Mouse (Mus musculus): ENCODE measurements at regions not wholly inside any gene's neighbourhood (a gene's known extent, or its start where the extent isn't known, plus 50 kb on each side); places are given as distances from the start of the nearest gene placed in this dataset.

DNA sequence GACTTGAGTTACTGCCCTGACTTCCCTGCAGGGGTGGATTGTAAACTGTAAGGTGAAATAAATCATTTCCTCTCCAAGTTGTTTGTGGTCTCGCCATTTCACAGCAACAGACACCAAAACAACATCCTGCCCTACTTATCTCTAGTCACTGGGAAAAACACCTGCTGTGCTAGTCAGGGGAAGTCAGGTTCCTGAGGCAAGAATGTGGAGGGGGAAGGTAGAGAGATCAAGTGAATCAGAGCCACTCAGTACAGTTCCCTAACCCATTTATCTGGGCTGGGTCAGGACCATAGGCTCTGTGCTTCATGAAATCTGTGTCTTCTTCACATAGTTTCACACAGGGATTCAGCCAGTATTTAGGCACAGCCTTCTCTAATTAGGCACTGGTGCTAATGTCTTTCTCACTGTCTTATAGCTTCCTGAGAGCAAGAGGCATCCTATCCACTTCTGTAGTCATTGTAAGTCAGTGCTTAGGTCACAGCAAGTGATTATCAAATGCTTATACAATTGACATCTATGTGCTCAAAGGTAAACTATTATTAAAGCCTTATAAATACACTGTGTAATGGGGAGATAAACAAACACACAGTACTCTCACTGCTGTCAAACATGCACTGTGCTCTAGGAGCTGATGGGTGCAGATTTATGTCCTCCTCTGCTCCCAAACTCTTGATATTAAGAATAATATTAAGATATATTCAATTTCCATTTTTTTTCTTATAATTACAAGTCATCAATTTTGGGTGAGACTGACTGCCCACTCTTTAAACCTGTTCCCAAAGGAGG, 487.4 kb upstream of the Marcks start:
- H3K4me3 ChIP-seq (ENCODE audit: inconsistent target) = no peak overlapping the region
- H3K36me3 ChIP-seq (ENCODE audit: inconsistent target) = no peaks in the 10 kb centered on the region
- WGBS (ENCODE audit: missing documents) = 20% methylated on average over 1 of the region's 1 CpGs
- H3K79me2 ChIP-seq (ENCODE audit: inconsistent target) = no peaks in the 10 kb centered on the region
- no peak overlapping the region for H3K27ac ChIP-seq

DNA sequence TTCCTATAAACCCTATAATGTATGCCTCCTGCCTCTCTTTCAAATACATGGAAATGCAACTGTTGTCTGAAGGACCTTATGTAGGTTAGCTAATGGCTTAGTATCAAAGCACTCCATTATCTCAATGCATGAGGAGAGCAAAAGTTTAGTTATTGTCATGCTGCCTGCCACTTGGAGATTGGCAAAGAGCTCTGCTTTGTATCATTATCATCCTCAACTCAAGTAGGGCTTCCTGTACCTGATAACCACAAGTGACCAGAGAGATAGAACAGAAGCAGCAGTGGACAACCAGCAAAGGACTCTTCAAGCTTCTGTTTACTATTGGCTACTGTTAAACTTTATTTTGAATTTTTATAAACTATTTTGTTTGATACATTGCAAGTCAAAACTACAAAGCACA, 484.3 kb upstream of the Marcks start:
- no peak overlapping the region for H3K4me3 ChIP-seq (ENCODE audit: inconsistent target)

GRCm38 (mm10) chr10:37618606-37619005, 479.9 kb upstream of the Marcks start:
- no peaks in the 10 kb centered on the region for H3K79me2 ChIP-seq (ENCODE audit: inconsistent target)
- 72% methylated on average over 1 of the region's 1 CpGs for WGBS (ENCODE audit: missing documents)

More for the DNA sequence above, 484.3 kb upstream of the Marcks start:
- no peaks in the 10 kb centered on the region for H3K79me2 ChIP-seq (ENCODE audit: inconsistent target)
- no peak overlapping the region for H3K27ac ChIP-seq
- H3K36me3 ChIP-seq (ENCODE audit: inconsistent target) = no peaks in the 10 kb centered on the region

GRCm38 (mm10) chr10:37617708-37618300, 479.1 kb upstream of the Marcks start:
- H3K27ac ChIP-seq = no peak overlapping the region

More at GRCm38 (mm10) chr10:37618606-37619005, 479.9 kb upstream of the Marcks start:
- no peak overlapping the region for H3K4me3 ChIP-seq (ENCODE audit: inconsistent target)
- no peak overlapping the region for H3K27ac ChIP-seq
- H3K36me3 ChIP-seq (ENCODE audit: inconsistent target) = no peaks in the 10 kb centered on the region

DNA sequence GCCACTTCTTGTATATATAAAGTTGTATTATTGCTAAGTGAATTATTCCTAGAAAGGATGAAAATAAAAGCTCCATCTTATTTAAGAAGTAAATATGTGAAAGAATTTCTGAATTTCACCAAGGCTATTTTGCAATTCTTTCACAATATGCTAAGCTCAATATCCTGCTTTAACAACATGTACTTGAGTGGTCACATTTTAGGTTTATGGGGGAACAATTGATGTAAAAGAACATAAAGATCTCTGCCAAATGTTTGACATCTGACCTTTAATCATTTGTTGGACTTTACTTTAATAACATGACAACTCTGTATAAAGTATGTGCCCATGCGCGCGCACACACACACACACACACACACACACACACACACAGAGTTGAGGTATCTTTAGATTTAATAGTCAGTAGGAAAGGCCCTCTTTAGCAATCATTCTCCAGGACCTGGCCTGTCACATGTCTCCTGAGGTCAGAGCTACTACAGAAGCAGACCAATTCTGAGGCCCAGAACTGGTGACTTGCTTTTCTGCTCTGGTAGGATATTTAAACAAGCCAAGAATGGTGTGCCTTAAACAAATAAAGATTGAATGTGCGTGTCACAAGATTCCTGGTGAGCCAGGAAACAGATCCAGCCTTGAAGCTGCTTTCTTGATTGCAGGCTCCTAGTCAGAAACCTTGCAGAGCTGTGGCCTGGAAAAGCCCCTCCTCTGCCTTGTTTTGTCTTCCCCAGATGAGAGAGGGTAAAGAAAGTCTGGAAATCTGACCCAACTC, 477.4 kb upstream of the Marcks start:
- 97% methylated on average over 4 of the region's 4 CpGs for WGBS (ENCODE audit: missing documents)
- Histone ChIP-seq H3K4me3 (ENCODE audit: inconsistent target) (no peak overlapping the region), H3K36me3 (ENCODE audit: inconsistent target) (no peaks in the 10 kb centered on the region)

More at GRCm38 (mm10) chr10:37617708-37618300, 479.1 kb upstream of the Marcks start:
- Histone ChIP-seq H3K36me3 (ENCODE audit: inconsistent target) (no peaks in the 10 kb centered on the region), H3K4me3 (ENCODE audit: inconsistent target) (no peak overlapping the region), H3K79me2 (ENCODE audit: inconsistent target) (no peaks in the 10 kb centered on the region)
- WGBS (ENCODE audit: missing documents) = 91% methylated on average over 7 of the region's 7 CpGs

GRCm38 (mm10) chr10:37613936-37614335, 475.2 kb upstream of the Marcks start:
- Histone ChIP-seq H3K36me3 (ENCODE audit: inconsistent target) (no peaks in the 10 kb centered on the region), H3K4me3 (ENCODE audit: inconsistent target) (no peak overlapping the region), H3K79me2 (ENCODE audit: inconsistent target) (no peaks in the 10 kb centered on the region), H3K27ac (no peak overlapping the region)
- WGBS (ENCODE audit: missing documents) = 84% methylated on average over 1 of the region's 1 CpGs

More for the DNA sequence above, 477.4 kb upstream of the Marcks start:
- no peak overlapping the region for H3K27ac ChIP-seq
- no peaks in the 10 kb centered on the region for H3K79me2 ChIP-seq (ENCODE audit: inconsistent target)

- Histone ChIP-seq H3K27ac (no peak overlapping the region), H3K79me2 (ENCODE audit: inconsistent target) (no peaks in the 10 kb centered on the region), H3K36me3 (ENCODE audit: inconsistent target) (no peaks in the 10 kb centered on the region), H3K4me3 (ENCODE audit: inconsistent target) (no peak overlapping the region)
- no CpG with 5 or more reads among the region's 1 CpGs for WGBS (ENCODE audit: missing documents)
These were observed 464.8 kb upstream of the Marcks start for GRCm38 (mm10) chr10:37603529-37603928.

GRCm38 (mm10) chr10:37602936-37603335, 464.2 kb upstream of the Marcks start:
- H3K27ac ChIP-seq = no peak overlapping the region
- no peaks in the 10 kb centered on the region for H3K79me2 ChIP-seq (ENCODE audit: inconsistent target)
- no peak overlapping the region for H3K4me3 ChIP-seq (ENCODE audit: inconsistent target)
- no peaks in the 10 kb centered on the region for H3K36me3 ChIP-seq (ENCODE audit: inconsistent target)
- 56% methylated on average over 2 of the region's 2 CpGs for WGBS (ENCODE audit: missing documents)

DNA sequence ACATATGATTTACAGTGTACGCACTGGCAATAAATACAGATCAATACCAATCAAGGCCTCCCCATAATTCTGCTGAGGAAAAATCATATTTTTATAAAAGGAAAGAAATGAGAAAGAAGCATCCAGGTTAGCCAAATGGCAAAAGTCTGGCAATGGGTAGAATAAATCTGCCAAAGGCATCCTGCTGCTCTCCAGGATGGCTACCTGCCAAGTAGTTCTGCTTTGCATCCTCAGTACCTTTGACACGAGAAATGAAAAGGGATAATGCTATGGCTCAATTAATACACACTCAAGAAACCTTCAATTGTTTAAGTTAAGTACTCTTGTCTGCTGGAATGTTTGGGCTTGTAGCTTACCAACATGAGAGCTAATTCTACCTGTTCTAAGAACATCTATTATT, 451.2 kb upstream of the Marcks start:
- H3K27ac ChIP-seq = no peak overlapping the region
- WGBS (ENCODE audit: missing documents) = 85% methylated on average over 2 of the region's 2 CpGs
- H3K36me3 ChIP-seq (ENCODE audit: inconsistent target) = no peaks in the 10 kb centered on the region
- no peak overlapping the region for H3K4me3 ChIP-seq (ENCODE audit: inconsistent target)
- H3K79me2 ChIP-seq (ENCODE audit: inconsistent target) = no peaks in the 10 kb centered on the region

GRCm38 (mm10) chr10:37589009-37589408, 450.3 kb upstream of the Marcks start:
- no peaks in the 10 kb centered on the region for H3K36me3 ChIP-seq (ENCODE audit: inconsistent target)
- no peak overlapping the region for H3K4me3 ChIP-seq (ENCODE audit: inconsistent target)
- no peaks in the 10 kb centered on the region for H3K79me2 ChIP-seq (ENCODE audit: inconsistent target)
- WGBS (ENCODE audit: missing documents) = 90% methylated on average over 1 of the region's 1 CpGs
- no peak overlapping the region for H3K27ac ChIP-seq

GRCm38 (mm10) chr10:37571171-37571570, 432.5 kb upstream of the Marcks start:
- WGBS (ENCODE audit: missing documents) = 100% methylated on average over 2 of the region's 2 CpGs
- H3K79me2 ChIP-seq (ENCODE audit: inconsistent target) = no peaks in the 10 kb centered on the region
- no peaks in the 10 kb centered on the region for H3K36me3 ChIP-seq (ENCODE audit: inconsistent target)
- H3K4me3 ChIP-seq (ENCODE audit: inconsistent target) = no peak overlapping the region
- no peak overlapping the region for H3K27ac ChIP-seq

DNA sequence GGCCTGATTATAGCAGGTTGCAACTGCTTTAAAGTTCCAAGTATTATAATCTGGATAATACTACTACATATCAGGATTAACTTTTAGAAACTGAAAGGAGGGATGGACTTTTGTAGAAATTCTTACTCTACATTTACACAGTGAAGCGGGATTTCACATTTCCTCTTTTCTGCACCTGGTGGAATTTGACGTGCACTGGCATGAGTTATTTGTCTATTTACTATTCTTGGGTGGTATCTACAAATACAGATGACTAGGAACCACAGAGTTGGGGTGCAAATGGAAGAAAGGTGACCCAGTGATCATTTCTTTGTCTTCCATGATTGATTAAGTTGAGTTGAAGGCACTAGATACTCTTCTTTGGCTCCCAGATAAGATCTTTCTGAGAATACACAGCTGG, 423.0 kb upstream of the Marcks start:
- WGBS (ENCODE audit: missing documents) = 58% methylated on average over 2 of the region's 2 CpGs
- H3K36me3 ChIP-seq (ENCODE audit: inconsistent target) = no peaks in the 10 kb centered on the region
- no peaks in the 10 kb centered on the region for H3K79me2 ChIP-seq (ENCODE audit: inconsistent target)
- H3K4me3 ChIP-seq (ENCODE audit: inconsistent target) = no peak overlapping the region
- H3K27ac ChIP-seq = no peak overlapping the region

GRCm38 (mm10) chr10:37549446-37549845, 410.7 kb upstream of the Marcks start:
- Histone ChIP-seq H3K27ac (no peak overlapping the region), H3K79me2 (ENCODE audit: inconsistent target) (no peaks in the 10 kb centered on the region), H3K36me3 (ENCODE audit: inconsistent target) (no peaks in the 10 kb centered on the region), H3K4me3 (ENCODE audit: inconsistent target) (no peak overlapping the region)
- WGBS (ENCODE audit: missing documents) = 86% methylated on average over 2 of the region's 2 CpGs

GRCm38 (mm10) chr10:37540703-37541102, 402.0 kb upstream of the Marcks start:
- Histone ChIP-seq H3K27ac (no peak overlapping the region), H3K79me2 (ENCODE audit: inconsistent target) (no peaks in the 10 kb centered on the region), H3K36me3 (ENCODE audit: inconsistent target) (no peaks in the 10 kb centered on the region), H3K4me3 (ENCODE audit: inconsistent target) (no peak overlapping the region)
- 94% methylated on average over 1 of the region's 1 CpGs for WGBS (ENCODE audit: missing documents)

Measured in macrophage (primary cell).